Comparison of ENCODE assay signal across 9 mouse cellular contexts in the genomic region with DNA sequence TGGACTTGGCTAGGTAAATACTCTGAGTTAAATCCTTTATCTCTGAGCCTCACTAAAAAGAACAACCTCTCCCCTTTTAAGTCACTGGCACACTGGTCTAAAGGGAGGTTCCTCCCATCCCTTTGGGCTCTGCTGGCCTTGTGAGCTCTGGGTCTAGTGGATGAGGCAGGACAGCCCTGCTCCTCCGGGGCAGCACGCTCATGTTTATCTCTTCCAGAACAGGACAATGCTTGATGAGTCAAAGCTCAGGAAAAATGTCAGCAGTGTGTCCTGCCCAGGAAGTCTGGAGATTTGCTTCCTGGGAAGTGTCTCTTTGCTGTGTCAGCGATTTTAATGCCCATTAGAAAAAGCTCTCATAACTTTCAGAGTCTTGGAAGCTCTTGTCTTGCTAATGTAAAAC.
DNase-seq lines count a peak whose midpoint lies in the region; ATAC-seq lines count a peak whose summit lies in the region.
"Had no signal": no experiment of that assay in that cellular context is flagged by ENCODE, and none has a peak within 500 bp of the region (broad histone marks: within the 10 kb centered on the region; RNA-seq: fewer than 3 reads in every experiment).

No protein-coding gene starts in this region.

- H3K4me2 ChIP-seq in neural tube, embryonic 15.5 days, result no peak overlapping the region
- H3K4me2 ChIP-seq: neural tube, embryonic 13.5 days had no signal

- no peak for ATAC-seq in neural tube, embryonic 15.5 days (ENCODE audit: low FRiP score)

- peak overlapping the region; percentile 66 for H3K27ac ChIP-seq in brown adipose tissue, adult 24 weeks (replicated peaks; ENCODE audit: low read depth, low read length)
- H3K27ac ChIP-seq in neural tube, embryonic 15.5 days (replicated peaks), result no peak overlapping the region
- H3K27ac ChIP-seq: neural tube, embryonic 13.5 days had no signal

- peaks cover 24% of the 10 kb centered on the region for H3K4me1 ChIP-seq in brown adipose tissue, adult 24 weeks (ENCODE audit: control insufficient read depth, insufficient read depth, insufficient read length, low read length)
- peaks cover 16% of the 10 kb centered on the region for H3K4me1 ChIP-seq in neural tube, embryonic 15.5 days

- DNase-seq in kidney, adult 9 months, result peak; percentile 18
- DNase-seq in kidney, adult 8-10 months, result no peak
- peak; percentile 27 for DNase-seq in kidney, postnatal 10 days
- peak; percentile 59 for DNase-seq in lung, postnatal 25 days (ENCODE audit: low spot score)
- DNase-seq in thymus, postnatal 14 days, result no peak
- DNase-seq: gastrocnemius, postnatal 25 days had no signal

- H3K27me3 ChIP-seq in neural tube, embryonic 15.5 days (replicated peaks), result no peaks in the 10 kb centered on the region
- H3K27me3 ChIP-seq: neural tube, embryonic 13.5 days had no signal

- WGBS in neural tube, embryonic 15.5 days, result 66% methylated on average over 3 of the region's 3 CpGs

- H3K4me3 ChIP-seq in brown adipose tissue, adult 24 weeks (ENCODE audit: insufficient read depth, low read depth, low read length), result no peak overlapping the region
- H3K4me3 ChIP-seq in neural tube, embryonic 15.5 days (replicated peaks), result no peak overlapping the region
- H3K4me3 ChIP-seq: neural tube, embryonic 13.5 days had no signal

- H3K9me3 ChIP-seq in neural tube, embryonic 15.5 days (replicated peaks), result no peaks in the 10 kb centered on the region
- H3K9me3 ChIP-seq: neural tube, embryonic 13.5 days had no signal

- no peaks in the 10 kb centered on the region for H3K36me3 ChIP-seq in neural tube, embryonic 15.5 days
- H3K36me3 ChIP-seq: neural tube, embryonic 13.5 days had no signal

- H3K9ac ChIP-seq in neural tube, embryonic 15.5 days (replicated peaks), result no peak overlapping the region
- H3K9ac ChIP-seq: neural tube, embryonic 13.5 days had no signal

Comparison
In these comparisons a context has a peak if more than half of its experiments do, and no peak if none do; other contexts are left out.
1. DNase-seq: peak in kidney, adult 9 months (single experiment), kidney, postnatal 10 days (single experiment) and lung, postnatal 25 days (single experiment); none in kidney, adult 8-10 months (0 of 2) and thymus, postnatal 14 days (single experiment).